Mouse (Mus musculus) kidney, adult 2 months (tissue): Measurements from ENCODE around the gene Acvr1.

Experiments
- CTCF ChIP-seq: fragments of 200-500 bp; conservative IDR thresholded peaks from 2 replicates; pipeline ENCODE4 v1.5.1; 2011; ENCODE audit warnings: low read depth, mild to moderate bottlenecking, control low read depth, low read length, moderate library complexity, mixed read lengths; ENCODE audit not compliant: insufficient read depth, insufficient read length
- POLR2A ChIP-seq: fragments of 200-500 bp; IDR thresholded peaks from one replicate; pipeline ENCODE4 v1.6.1; 2011; ENCODE audit warnings: low read depth, low read length, control low read depth

GRCm38 (mm10) chr2:58485152-58485551 is 81.8 kb downstream of the Acvr1 start:
- TF ChIP-seq CTCF (no peak), POLR2A (no peak)
